In the genomic region with DNA sequence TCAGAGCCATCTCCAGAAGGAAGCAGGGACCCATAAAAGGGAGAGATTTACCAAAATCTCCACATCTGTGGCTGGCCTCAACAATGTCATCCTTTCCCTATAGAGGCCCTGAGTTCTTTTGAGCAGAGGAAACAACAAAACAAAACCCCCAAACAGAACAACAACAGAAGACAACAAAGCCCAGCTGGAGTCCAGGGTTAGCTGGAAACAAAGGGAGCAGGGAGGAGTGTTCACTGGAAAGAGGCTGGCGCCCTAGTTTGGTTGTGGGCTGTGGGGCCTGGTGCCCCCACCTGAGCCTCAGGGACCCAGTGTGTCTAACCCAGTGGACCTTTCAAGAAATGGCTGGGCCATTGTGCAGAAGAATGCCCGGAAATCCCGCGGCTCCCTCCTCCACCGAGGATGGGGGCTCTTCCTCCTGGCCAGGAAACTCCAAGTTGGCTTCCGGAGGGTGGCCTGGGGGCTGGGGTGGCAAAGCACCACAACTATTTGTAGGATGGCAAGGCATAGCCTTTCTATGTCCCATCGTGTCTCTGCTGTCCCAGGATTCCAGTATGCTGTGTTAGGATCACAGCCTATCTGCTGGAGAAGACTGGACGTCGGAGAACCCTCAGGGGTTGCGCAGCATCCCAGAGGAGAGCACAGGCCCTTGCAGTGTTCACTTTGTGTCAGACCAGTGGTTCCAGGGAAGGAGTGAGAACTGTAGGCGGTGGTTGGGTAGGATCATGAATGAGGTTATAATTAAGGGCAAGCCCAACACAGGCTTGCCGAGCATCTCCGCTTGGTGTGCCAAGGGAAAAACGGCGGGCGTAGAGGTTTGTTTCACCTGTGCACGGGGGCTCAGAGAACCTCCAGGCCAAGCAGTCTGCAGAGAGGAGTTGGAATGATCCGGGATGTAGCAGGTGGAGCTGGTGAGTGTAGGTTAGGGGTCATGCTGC, we compare ENCODE assay signal across 8 mouse cellular contexts. TPM values are rescaled to one million over a fixed set of nuclear protein-coding genes. Genes with fewer than 3 reads are reported as not detected.
DNase-seq lines count a peak whose midpoint lies in the region; ATAC-seq lines count a peak whose summit lies in the region.

No protein-coding gene starts in this region.

- intact Hi-C loops in gastrocnemius, postnatal 14 days (cut with DNase I; ENCODE audit: low total_unique reads): no loop called here
- intact Hi-C loops in left cerebral cortex, postnatal 4 days (cut with DNase I): no loop called here
- intact Hi-C loops in left cerebral cortex, postnatal 25 days (cut with DNase I): loop anchor here (2.0 to 5.0 kb wide), 2 partner anchors 44 to 71 kb away; no protein-coding TSS in a partner anchor

- H3K36me3 ChIP-seq in heart, embryonic 15.5 days: no peaks in the 10 kb centered on the region
- H3K36me3 ChIP-seq in limb, embryonic 11.5 days (ENCODE audit: control insufficient read depth, insufficient read depth, low read length): peaks cover 6% of the 10 kb centered on the region; the same call in 1 of the 2 replicates
- no peaks in the 10 kb centered on the region for H3K36me3 ChIP-seq in midbrain, embryonic 13.5 days

- H3K9ac ChIP-seq in heart, embryonic 15.5 days: no peak overlapping the region
- no peak overlapping the region for H3K9ac ChIP-seq in limb, embryonic 11.5 days (ENCODE audit: low read length)
- no peak overlapping the region for H3K9ac ChIP-seq in midbrain, embryonic 13.5 days (replicated peaks)

- no peaks in the 10 kb centered on the region for H3K9me3 ChIP-seq in heart, embryonic 15.5 days (replicated peaks)
- H3K9me3 ChIP-seq in limb, embryonic 11.5 days (ENCODE audit: control insufficient read depth, low read length): no peaks in the 10 kb centered on the region
- no peaks in the 10 kb centered on the region for H3K9me3 ChIP-seq in midbrain, embryonic 13.5 days

- WGBS in heart, embryonic 15.5 days: 40% methylated on average over 18 of the region's 18 CpGs
- WGBS in limb, embryonic 11.5 days: 36% methylated on average over 18 of the region's 18 CpGs
- WGBS in midbrain, embryonic 13.5 days: 23% methylated on average over 18 of the region's 18 CpGs

- peak; percentile 36 for DNase-seq in gastrocnemius, postnatal 14 days
- no peak for DNase-seq in gastrocnemius, postnatal 4 days (ENCODE audit: low spot score in 2 of 2)
- peak; percentile 27 for DNase-seq in limb, embryonic 11.5 days (ENCODE audit: low spot score)
- DNase-seq in left cerebral cortex, postnatal 4 days: no peak
- DNase-seq in ovary, postnatal 10 days (ENCODE audit: low spot score): no peak
- no peak for DNase-seq in left cerebral cortex, postnatal 25 days (ENCODE audit: low spot score in 2 of 2)

- H3K4me2 ChIP-seq in heart, embryonic 15.5 days: peak overlapping the region; percentile 76
- H3K4me2 ChIP-seq in limb, embryonic 11.5 days (ENCODE audit: low read depth, severe bottlenecking): no peak overlapping the region
- peak overlapping the region; percentile 64 for H3K4me2 ChIP-seq in midbrain, embryonic 13.5 days (replicated peaks)

- H3K4me3 ChIP-seq in heart, embryonic 15.5 days: peak overlapping the region; percentile 49
- no peak overlapping the region for H3K4me3 ChIP-seq in limb, embryonic 11.5 days (ENCODE audit: low read depth, low read length)
- H3K4me3 ChIP-seq in midbrain, embryonic 13.5 days (replicated peaks): peak overlapping the region; percentile 45; the same call in 1 of the 2 replicates

- no peak for ATAC-seq in heart, embryonic 15.5 days (replicated peaks; ENCODE audit: insufficient number of reproducible peaks, insufficient read depth, low FRiP score, low read depth)
- no peak for ATAC-seq in limb, embryonic 11.5 days (ENCODE audit: insufficient number of reproducible peaks, low FRiP score, low TSS enrichment, low read depth)
- ATAC-seq in midbrain, embryonic 13.5 days: no peak

- peaks cover 18% of the 10 kb centered on the region for H3K4me1 ChIP-seq in heart, embryonic 15.5 days (replicated peaks)
- H3K4me1 ChIP-seq in limb, embryonic 11.5 days (ENCODE audit: control insufficient read depth, insufficient read depth, low read length): peaks cover 9% of the 10 kb centered on the region; the same call in 1 of the 2 replicates
- H3K4me1 ChIP-seq in midbrain, embryonic 13.5 days (replicated peaks): peaks cover 24% of the 10 kb centered on the region

- peak overlapping the region; percentile 70 for H3K27ac ChIP-seq in heart, embryonic 15.5 days
- no peak overlapping the region for H3K27ac ChIP-seq in limb, embryonic 11.5 days (replicated peaks; ENCODE audit: low read depth, low read length)
- H3K27ac ChIP-seq in midbrain, embryonic 13.5 days: no peak overlapping the region

- H3K27me3 ChIP-seq in heart, embryonic 15.5 days: peaks cover 47% of the 10 kb centered on the region
- H3K27me3 ChIP-seq in limb, embryonic 11.5 days (ENCODE audit: control insufficient read depth, insufficient read depth, low read length): peaks cover 48% of the 10 kb centered on the region
- peaks cover 47% of the 10 kb centered on the region for H3K27me3 ChIP-seq in midbrain, embryonic 13.5 days

RNA-seq across cellular contexts. Expression of a gene that starts 0.8 kb away (rescaled TPM):
- total RNA-seq in gastrocnemius, postnatal 14 days (2021): 10 to 100 TPM; 31.4 to 38.9 TPM
- 10 to 100 TPM; 47.8 to 59.5 TPM for total RNA-seq in gastrocnemius, postnatal 4 days (2021)
- 25.6 and 32.8 TPM in 2 replicates for polyA plus RNA-seq in heart, embryonic 15.5 days (2015; fragmentation: Nextera tagmentation; extraction: Ambion mirVana)
- polyA plus RNA-seq in limb, embryonic 11.5 days (2014; fragmentation: Nextera tagmentation; extraction: Ambion mirVana): 16.4 and 18.9 TPM in 2 replicates
- 59.1 and 68.2 TPM in 2 replicates for polyA plus RNA-seq in midbrain, embryonic 13.5 days (2015; fragmentation: Nextera tagmentation; extraction: Ambion mirVana)
- 10 to 100 TPM; 84.4 to 97.1 TPM for total RNA-seq in left cerebral cortex, postnatal 4 days (2021)
- 10 to 100 TPM; 51.1 to 67.2 TPM for total RNA-seq in left cerebral cortex, postnatal 25 days (2021)

RNA-seq across cellular contexts. Expression of a gene that starts 35.7 kb away (rescaled TPM):
- total RNA-seq in gastrocnemius, postnatal 14 days (2021): 10 to 100 TPM; 44.4 to 48.9 TPM
- total RNA-seq in gastrocnemius, postnatal 4 days (2021): 10 to 100 TPM; 55.4 to 68.1 TPM
- polyA plus RNA-seq in heart, embryonic 15.5 days (2015; fragmentation: Nextera tagmentation; extraction: Ambion mirVana): 62.2 and 69.6 TPM in 2 replicates
- polyA plus RNA-seq in limb, embryonic 11.5 days (2014; fragmentation: Nextera tagmentation; extraction: Ambion mirVana): 96.5 and 106 TPM in 2 replicates
- polyA plus RNA-seq in midbrain, embryonic 13.5 days (2015; fragmentation: Nextera tagmentation; extraction: Ambion mirVana): 112 and 121 TPM in 2 replicates
- 100 to 1,000 TPM in 1 of 2 experiments, 10 to 100 TPM in 1; 95.2 to 107 TPM for total RNA-seq in left cerebral cortex, postnatal 4 days (2021)
- total RNA-seq in left cerebral cortex, postnatal 25 days (2021): 10 to 100 TPM; 87.2 to 96.9 TPM

RNA-seq across cellular contexts. Expression of a gene that starts 35.9 kb away (rescaled TPM):
- total RNA-seq in gastrocnemius, postnatal 14 days (2021): 1 to 10 TPM; 2.4 to 2.6 TPM
- total RNA-seq in gastrocnemius, postnatal 4 days (2021): 10 to 100 TPM in 1 of 2 experiments, 1 to 10 TPM in 1; 9.5 to 10.5 TPM
- polyA plus RNA-seq in heart, embryonic 15.5 days (2015; fragmentation: Nextera tagmentation; extraction: Ambion mirVana): 27.9 and 37.6 TPM in 2 replicates
- polyA plus RNA-seq in limb, embryonic 11.5 days (2014; fragmentation: Nextera tagmentation; extraction: Ambion mirVana): 81.6 and 86.3 TPM in 2 replicates
- 17.4 and 18.5 TPM in 2 replicates for polyA plus RNA-seq in midbrain, embryonic 13.5 days (2015; fragmentation: Nextera tagmentation; extraction: Ambion mirVana)
- total RNA-seq in left cerebral cortex, postnatal 4 days (2021): 1 to 10 TPM; 4.9 TPM
- 1 to 10 TPM; 1.6 to 1.7 TPM for total RNA-seq in left cerebral cortex, postnatal 25 days (2021)

Comparison
In these comparisons a context has a peak if more than half of its experiments do, and no peak if none do; other contexts are left out.
1. DNase-seq: peak in gastrocnemius, postnatal 14 days (single experiment) and limb, embryonic 11.5 days (single experiment); none in gastrocnemius, postnatal 4 days (0 of 2), left cerebral cortex, postnatal 4 days (single experiment), ovary, postnatal 10 days (single experiment) and left cerebral cortex, postnatal 25 days (0 of 2).